Mouse (Mus musculus) small intestine, adult 10 weeks (tissue): ENCODE data around the gene Kcnd3. TPM values are rescaled to one million over a fixed set of nuclear protein-coding genes. Genes with fewer than 3 reads are reported as not detected.

Source experiments
- polyA plus RNA-seq: library from polyadenylated mRNA; stranded (reverse); fragments of 350-450 nt; fragmentation: Illumina TruSeq; extraction: RNeasy Lipid Tissue Mini Kit (QIAGEN cat#74804); gene quantifications from one replicate; pipeline ENCODE4 v1.2.3, GENCODE M21; 2014; ENCODE audit warnings: low replicate concordance

Gene Kcnd3
- polyA plus RNA-seq = 2.4 TPM

GRCm38 (mm10) chr3:105451627-105452555, at the start of gene Kcnd3:
Gene Kcnd3 (plus strand): TSS chr3:105452330.

GRCm38 (mm10) chr3:105687324-105688060, 235.4 kb downstream of the Kcnd3 start, which contains the start of gene Ddx20:
Gene Ddx20 (minus strand): TSS chr3:105687574.

GRCm38 (mm10) chr3:105704031-105705008, 252.2 kb downstream of the Kcnd3 start, which contains the start of gene Inka2:
Gene Inka2 (plus strand): TSS chr3:105704599.

Other genes starting within 250 kb of the Kcnd3 start
- gene Ddx20, start 235.2 kb downstream of the Kcnd3 start, polyA plus RNA-seq = 18.9 TPM